Mouse (Mus musculus): Measurements from ENCODE around the gene Flt1.

GRCm38 (mm10) chr5:147630426-147631290 is 95.2 kb downstream of the Flt1 start:
- TF ChIP-seq POLR2A (IDR thresholded peaks at IDR 0.05; ENCODE audit: control insufficient read depth, extremely low read depth, insufficient read depth, low read length, poor library complexity) (no peak), CTCF (IDR thresholded peaks at IDR 0.05; ENCODE audit: borderline replicate concordance, control insufficient read depth, extremely low read depth, insufficient read depth, low read length, poor library complexity) (no peak)
